Mouse (Mus musculus) heart, embryonic 13.5 days (tissue): ENCODE data around the gene Iqsec2. TPM values are rescaled to one million over a fixed set of nuclear protein-coding genes. Genes with fewer than 3 reads are reported as not detected.

Source experiments
- ATAC-seq: fragments of 200-750 bp; cut with Nextera tagmentation; 2 replicates; pipeline ENCODE4 v1.8.0; 2017; ENCODE audit warnings: moderate TSS enrichment; ENCODE audit not compliant: insufficient number of reproducible peaks, low FRiP score, low TSS enrichment; ENCODE audit errors: extremely low read depth
- H3K27ac ChIP-seq: fragments of 300-500 bp; sonication (generic); replicated peaks from 2 replicates; pipeline ENCODE4 v1.5.1; 2015; ENCODE audit warnings: moderate library complexity, mild to moderate bottlenecking, inconsistent platforms
- H3K27me3 ChIP-seq: fragments of 300-500 bp; sonication (generic); replicated peaks from 2 replicates; pipeline ENCODE4 v1.6.1; 2015; ENCODE audit warnings: mild to moderate bottlenecking, inconsistent platforms
- H3K36me3 ChIP-seq: fragments of 300-500 bp; sonication (generic); 2 replicates; pipeline ENCODE4 v1.6.1; 2015; ENCODE audit warnings: mild to moderate bottlenecking, inconsistent platforms
- H3K4me1 ChIP-seq: fragments of 300-500 bp; sonication (generic); 2 replicates; pipeline ENCODE4 v1.6.1; 2015; ENCODE audit warnings: inconsistent platforms
- H3K4me2 ChIP-seq: fragments of 300-500 bp; sonication (generic); 2 replicates; pipeline ENCODE4 v1.6.1; 2015; ENCODE audit warnings: inconsistent platforms, mild to moderate bottlenecking, moderate library complexity
- H3K4me3 ChIP-seq: fragments of 300-500 bp; sonication (generic); 2 replicates; pipeline ENCODE4 v1.5.1; 2015; ENCODE audit warnings: moderate library complexity, mild to moderate bottlenecking, inconsistent platforms
- H3K9ac ChIP-seq: fragments of 300-500 bp; sonication (generic); 2 replicates; pipeline ENCODE4 v1.6.1; 2015; ENCODE audit warnings: inconsistent platforms, mild to moderate bottlenecking, moderate library complexity
- H3K9me3 ChIP-seq: fragments of 300-500 bp; sonication (generic); 2 replicates; pipeline ENCODE4 v1.6.1; 2016; ENCODE audit warnings: inconsistent platforms
- WGBS: fragments of 180-500 bp; shearing (Covaris S2); methylation state at CpG from one replicate; pipeline ENCODE4 v1.1.7; 2015; ENCODE audit warnings: mixed read lengths; 5-methylcytosine and 5-hydroxymethylcytosine counted together
- polyA plus RNA-seq: library from polyadenylated mRNA; unstranded; fragments of >200 nt; fragmentation: Nextera tagmentation; extraction: Ambion mirVana; gene quantifications from 2 replicates; pipeline ENCODE4 v1.2.1, GENCODE M21; 2015

Gene Iqsec2
- polyA plus RNA-seq, 1 experiment from 2014 or later, result 31.3 TPM

- H3K36me3 ChIP-seq, result no peaks in the 10 kb centered on the region
- peaks cover 62% of the 10 kb centered on the region for H3K27me3 ChIP-seq
- ATAC-seq, result no peak
- H3K4me2 ChIP-seq, result peak overlapping the region; percentile 68
- H3K4me3 ChIP-seq, result peak overlapping the region; percentile 52
- peak overlapping the region; percentile 85 for H3K27ac ChIP-seq
- H3K9ac ChIP-seq, result peak overlapping the region; percentile 44
- peaks cover 16% of the 10 kb centered on the region for H3K4me1 ChIP-seq
- 53% methylated on average over 7 of the region's 7 CpGs for WGBS
- H3K9me3 ChIP-seq, result no peaks in the 10 kb centered on the region
Observed at GRCm38 (mm10) chrX:152179670-152180656, 35.9 kb downstream of the Iqsec2 start.

GRCm38 (mm10) chrX:152187151-152187550, 43.1 kb downstream of the Iqsec2 start:
- Histone ChIP-seq H3K27ac (no peak overlapping the region), H3K4me1 (no peaks in the 10 kb centered on the region), H3K4me2 (no peak overlapping the region), H3K27me3 (peaks cover 69% of the 10 kb centered on the region), H3K4me3 (no peak overlapping the region), H3K9me3 (no peaks in the 10 kb centered on the region), H3K9ac (no peak overlapping the region), H3K36me3 (no peaks in the 10 kb centered on the region)
- no peak for ATAC-seq

GRCm38 (mm10) chrX:152191266-152191665, 47.2 kb downstream of the Iqsec2 start:
- no peak for ATAC-seq
- H3K36me3 ChIP-seq, result no peaks in the 10 kb centered on the region
- no peaks in the 10 kb centered on the region for H3K4me1 ChIP-seq
- H3K4me3 ChIP-seq, result no peak overlapping the region
- no peaks in the 10 kb centered on the region for H3K9me3 ChIP-seq
- peaks cover 90% of the 10 kb centered on the region for H3K27me3 ChIP-seq
- H3K4me2 ChIP-seq, result no peak overlapping the region
- H3K9ac ChIP-seq, result no peak overlapping the region
- 64% methylated on average over 1 of the region's 1 CpGs for WGBS
- no peak overlapping the region for H3K27ac ChIP-seq

- H3K4me1 ChIP-seq, result peaks cover 9% of the 10 kb centered on the region
- no peaks in the 10 kb centered on the region for H3K36me3 ChIP-seq
- H3K9me3 ChIP-seq, result no peaks in the 10 kb centered on the region
- no peak overlapping the region for H3K4me3 ChIP-seq
- peaks cover 93% of the 10 kb centered on the region for H3K27me3 ChIP-seq
- no peak for ATAC-seq
- 85% methylated on average over 1 of the region's 1 CpGs for WGBS
- no peak overlapping the region for H3K4me2 ChIP-seq
- no peak overlapping the region for H3K9ac ChIP-seq
- no peak overlapping the region for H3K27ac ChIP-seq
Observed at GRCm38 (mm10) chrX:152197814-152198648, 54.0 kb downstream of the Iqsec2 start.

- peaks cover 97% of the 10 kb centered on the region for H3K27me3 ChIP-seq
- H3K9ac ChIP-seq, result no peak overlapping the region
Observed at GRCm38 (mm10) chrX:152201737-152202421, 57.8 kb downstream of the Iqsec2 start.

GRCm38 (mm10) chrX:152202422-152203103, 58.5 kb downstream of the Iqsec2 start:
- WGBS, result 38% methylated on average over 8 of the region's 8 CpGs
- peaks cover 97% of the 10 kb centered on the region for H3K27me3 ChIP-seq

More at GRCm38 (mm10) chrX:152201737-152202421, 57.8 kb downstream of the Iqsec2 start:
- Histone ChIP-seq H3K9me3 (no peaks in the 10 kb centered on the region), H3K4me1 (peaks cover 9% of the 10 kb centered on the region), H3K36me3 (peaks cover 6% of the 10 kb centered on the region; the same call in 1 of the 2 replicates), H3K4me2 (no peak overlapping the region), H3K4me3 (no peak overlapping the region), H3K27ac (no peak overlapping the region)
- no peak for ATAC-seq
- 36% methylated on average over 4 of the region's 4 CpGs for WGBS

GRCm38 (mm10) chrX:152203247-152203646, 59.2 kb downstream of the Iqsec2 start:
- Histone ChIP-seq H3K4me1 (peaks cover 5% of the 10 kb centered on the region), H3K27me3 (peaks cover 95% of the 10 kb centered on the region), H3K36me3 (peaks cover 6% of the 10 kb centered on the region; the same call in 1 of the 2 replicates), H3K4me3 (no peak overlapping the region), H3K9ac (no peak overlapping the region), H3K4me2 (no peak overlapping the region), H3K27ac (no peak overlapping the region), H3K9me3 (no peaks in the 10 kb centered on the region)
- ATAC-seq, result no peak
- 70% methylated on average over 4 of the region's 4 CpGs for WGBS

More at GRCm38 (mm10) chrX:152202422-152203103, 58.5 kb downstream of the Iqsec2 start:
- Histone ChIP-seq H3K36me3 (peaks cover 6% of the 10 kb centered on the region; the same call in 1 of the 2 replicates), H3K9ac (no peak overlapping the region), H3K4me1 (peaks cover 9% of the 10 kb centered on the region), H3K9me3 (no peaks in the 10 kb centered on the region), H3K4me3 (no peak overlapping the region), H3K4me2 (no peak overlapping the region), H3K27ac (no peak overlapping the region)
- ATAC-seq, result no peak

GRCm38 (mm10) chrX:152205486-152205885, 61.4 kb downstream of the Iqsec2 start:
- no peak for ATAC-seq
- WGBS, result 89% methylated on average over 1 of the region's 1 CpGs

GRCm38 (mm10) chrX:152214703-152215102, 70.6 kb downstream of the Iqsec2 start:
- Histone ChIP-seq H3K27me3 (peaks cover 88% of the 10 kb centered on the region), H3K27ac (no peak overlapping the region), H3K4me2 (no peak overlapping the region), H3K9me3 (no peaks in the 10 kb centered on the region), H3K36me3 (peaks cover 6% of the 10 kb centered on the region; the same call in 1 of the 2 replicates), H3K9ac (no peak overlapping the region), H3K4me3 (no peak overlapping the region), H3K4me1 (no peaks in the 10 kb centered on the region)
- no peak for ATAC-seq
- 75% methylated on average over 1 of the region's 1 CpGs for WGBS

More at GRCm38 (mm10) chrX:152205486-152205885, 61.4 kb downstream of the Iqsec2 start:
- Histone ChIP-seq H3K4me2 (no peak overlapping the region), H3K4me1 (no peaks in the 10 kb centered on the region), H3K36me3 (peaks cover 12% of the 10 kb centered on the region), H3K27ac (no peak overlapping the region), H3K9me3 (no peaks in the 10 kb centered on the region), H3K4me3 (no peak overlapping the region), H3K27me3 (peaks cover 93% of the 10 kb centered on the region), H3K9ac (no peak overlapping the region)

GRCm38 (mm10) chrX:152218529-152218928, 74.5 kb downstream of the Iqsec2 start:
- WGBS, result 77% methylated on average over 2 of the region's 2 CpGs
- Histone ChIP-seq H3K4me2 (no peak overlapping the region), H3K27me3 (peaks cover 88% of the 10 kb centered on the region), H3K27ac (no peak overlapping the region), H3K36me3 (peaks cover 12% of the 10 kb centered on the region; the same call in 1 of the 2 replicates), H3K9me3 (no peaks in the 10 kb centered on the region), H3K4me1 (no peaks in the 10 kb centered on the region), H3K4me3 (no peak overlapping the region), H3K9ac (no peak overlapping the region)
- no peak for ATAC-seq
